Mouse (Mus musculus) olfactory bulb, adult 2 months (tissue): ENCODE results near the gene Gmppb. TPM values are rescaled to one million over a fixed set of nuclear protein-coding genes. Genes with fewer than 3 reads are reported as not detected.
"Not testable (repeated sequence)": the region's sequence is repeated elsewhere in the genome, so short reads cannot be mapped to it uniquely, and the experiment has no call there.

ENCODE experiments used
- H3K27ac ChIP-seq: fragments of 200-500 bp; 2 replicates; pipeline ENCODE4 v1.5.1; 2012; ENCODE audit warnings: low read depth, low read length; ENCODE audit not compliant: insufficient read depth
- H3K4me1 ChIP-seq: fragments of 200-500 bp; 2 replicates; pipeline ENCODE4 v1.6.1; 2012; ENCODE audit warnings: low read length; ENCODE audit not compliant: control insufficient read depth, insufficient read depth
- H3K4me3 ChIP-seq: fragments of 200-500 bp; 2 replicates; pipeline ENCODE4 v1.5.1; 2012; ENCODE audit warnings: mild to moderate bottlenecking, low read depth, low read length, moderate library complexity; ENCODE audit not compliant: insufficient read depth
- CTCF ChIP-seq: fragments of 200-500 bp; IDR thresholded peaks from 2 replicates; pipeline ENCODE4 v1.5.1; 2012; ENCODE audit warnings: low read depth, mild to moderate bottlenecking, low read length, moderate library complexity; ENCODE audit not compliant: insufficient read depth
- POLR2A ChIP-seq: fragments of 200-500 bp; IDR thresholded peaks from 2 replicates; pipeline ENCODE4 v1.6.1; 2012; ENCODE audit warnings: mild to moderate bottlenecking, low read depth, low read length, moderate library complexity; ENCODE audit not compliant: insufficient read depth
- WGBS: fragments of 180-500 bp; shearing (Covaris S2); methylation state at CpG from one replicate; pipeline ENCODE4 v1.1.7; 2018; 5-methylcytosine and 5-hydroxymethylcytosine counted together
- polyA plus RNA-seq: library from polyadenylated mRNA; stranded (reverse); fragments of >200 nt; gene quantifications from 2 replicates; pipeline ENCODE4 v1.2.4, GENCODE M21; 2012; ENCODE audit warnings: low replicate concordance; ENCODE audit not compliant: missing spikeins, insufficient read depth, insufficient read length

The Gmppb gene
- not detected in 2 replicates for polyA plus RNA-seq

GRCm38 (mm10) chr9:108049016-108049455 lies at the start of gene Gmppb:
Gmppb (plus strand) TSS chr9:108049242.
- WGBS: under 1% methylated on average over 33 of the region's 39 CpGs
- TF ChIP-seq CTCF: no peak
- TF ChIP-seq POLR2A: peak; percentile 55; the same call in 1 of the 2 replicates
- peak within 1 kb of the TSS; percentile 27; the same call in 1 of the 2 replicates for H3K27ac ChIP-seq
- H3K4me1 ChIP-seq: peaks cover 25% of the 10 kb centered on the region
- peak within 1 kb of the TSS; percentile 65 for H3K4me3 ChIP-seq

- under 1% methylated on average over 51 of the region's 51 CpGs for WGBS
- peak within 1 kb of the TSS; percentile 91 for H3K27ac ChIP-seq
- H3K4me1 ChIP-seq: 0 out of 2 replicates have a peak, but pooled peaks cover 2% of the 10 kb centered on the region
- TF ChIP-seq CTCF (no peak), POLR2A (peak; percentile 93)
- peak within 1 kb of the TSS; percentile 74 for H3K4me3 ChIP-seq
Measured at GRCm38 (mm10) chr9:108001922-108002770, 46.9 kb upstream of the Gmppb start, which contains the start of gene Ip6k1. Ip6k1 (plus strand) TSS chr9:108002501.

GRCm38 (mm10) chr9:108002778-108003530 lies 46.1 kb upstream of the Gmppb start:
- WGBS: under 1% methylated on average over 50 of the region's 50 CpGs
- TF ChIP-seq POLR2A: no peak
- no peak for TF ChIP-seq CTCF
- Histone ChIP-seq H3K4me3 (peak overlapping the region; percentile 74), H3K27ac (peak overlapping the region; percentile 82), H3K4me1 (peaks cover 3% of the 10 kb centered on the region; the same call in 1 of the 2 replicates)

- 4% methylated on average over 8 of the region's 8 CpGs for WGBS
- Histone ChIP-seq H3K4me3 (peak overlapping the region; percentile 74), H3K4me1 (peaks cover 5% of the 10 kb centered on the region; the same call in 1 of the 2 replicates), H3K27ac (peak overlapping the region; percentile 82)
- no peak for TF ChIP-seq POLR2A
- TF ChIP-seq CTCF: no peak
Measured at GRCm38 (mm10) chr9:108003531-108003890, 45.5 kb upstream of the Gmppb start.

- Histone ChIP-seq H3K27ac (no peak overlapping the region), H3K4me3 (no peak overlapping the region), H3K4me1 (peaks cover 5% of the 10 kb centered on the region; the same call in 1 of the 2 replicates)
- WGBS: 85% methylated on average over 5 of the region's 5 CpGs
- TF ChIP-seq CTCF: no peak
- TF ChIP-seq POLR2A: no peak
Measured at GRCm38 (mm10) chr9:108008041-108008440, 41.0 kb upstream of the Gmppb start.

- H3K4me3 ChIP-seq: no peak overlapping the region
- H3K4me1 ChIP-seq: peaks cover 3% of the 10 kb centered on the region; the same call in 1 of the 2 replicates
- TF ChIP-seq POLR2A (no peak), CTCF (no peak)
- no peak overlapping the region for H3K27ac ChIP-seq
Measured at GRCm38 (mm10) chr9:108010385-108010784, 38.7 kb upstream of the Gmppb start.

- 97% methylated on average over 2 of the region's 2 CpGs for WGBS
- not testable (repeated sequence) for H3K4me1 ChIP-seq, H3K27ac ChIP-seq, H3K4me3 ChIP-seq
Measured at GRCm38 (mm10) chr9:108013577-108013976, 35.5 kb upstream of the Gmppb start.

GRCm38 (mm10) chr9:108017127-108017526 lies 31.9 kb upstream of the Gmppb start:
- Histone ChIP-seq H3K4me1 (peaks cover 5% of the 10 kb centered on the region; the same call in 1 of the 2 replicates), H3K4me3 (no peak overlapping the region), H3K27ac (no peak overlapping the region)
- TF ChIP-seq CTCF (no peak), POLR2A (no peak)
- WGBS: 47% methylated on average over 3 of the region's 3 CpGs

- H3K27ac ChIP-seq: no peak overlapping the region
- H3K4me3 ChIP-seq: no peak overlapping the region
- 71% methylated on average over 1 of the region's 1 CpGs for WGBS
- TF ChIP-seq CTCF (no peak), POLR2A (no peak)
- peaks cover 9% of the 10 kb centered on the region for H3K4me1 ChIP-seq
Measured at GRCm38 (mm10) chr9:108020741-108021140, 28.3 kb upstream of the Gmppb start.

- no peak overlapping the region for H3K27ac ChIP-seq
- TF ChIP-seq CTCF: no peak
- TF ChIP-seq POLR2A: no peak
- 76% methylated on average over 3 of the region's 3 CpGs for WGBS
- no peak overlapping the region for H3K4me3 ChIP-seq
- peaks cover 8% of the 10 kb centered on the region for H3K4me1 ChIP-seq
Measured at GRCm38 (mm10) chr9:108023216-108023615, 25.8 kb upstream of the Gmppb start.
